Mouse (Mus musculus): ENCODE measurements around the gene Jph2.
"Not testable (repeated sequence)": the region's sequence is repeated elsewhere in the genome, so short reads cannot be mapped to it uniquely, and the experiment has no call there.

Jph2 gene

DNA sequence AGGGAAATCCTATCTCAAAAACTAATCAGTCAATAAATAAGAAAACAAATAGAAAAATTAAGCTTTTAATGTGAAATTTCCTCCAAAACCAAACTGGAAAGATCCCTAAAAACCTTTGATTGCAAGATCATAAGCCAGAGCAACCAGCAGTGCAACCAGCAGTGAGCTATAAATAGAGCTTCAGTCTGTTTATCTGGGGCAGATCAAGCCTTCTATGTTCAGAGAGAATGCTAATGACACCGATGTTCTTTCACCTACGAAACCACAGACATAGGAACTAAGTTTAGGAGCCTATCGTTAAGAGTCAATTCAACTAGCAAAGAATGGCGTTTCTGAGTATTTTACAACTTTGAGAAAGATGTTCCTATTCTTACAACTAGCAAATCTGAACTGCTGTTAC, 14.0 kb upstream of the Jph2 start:
- no peak for DNase-seq (ENCODE audit: extremely low read depth, low read depth, low spot score)

DNA sequence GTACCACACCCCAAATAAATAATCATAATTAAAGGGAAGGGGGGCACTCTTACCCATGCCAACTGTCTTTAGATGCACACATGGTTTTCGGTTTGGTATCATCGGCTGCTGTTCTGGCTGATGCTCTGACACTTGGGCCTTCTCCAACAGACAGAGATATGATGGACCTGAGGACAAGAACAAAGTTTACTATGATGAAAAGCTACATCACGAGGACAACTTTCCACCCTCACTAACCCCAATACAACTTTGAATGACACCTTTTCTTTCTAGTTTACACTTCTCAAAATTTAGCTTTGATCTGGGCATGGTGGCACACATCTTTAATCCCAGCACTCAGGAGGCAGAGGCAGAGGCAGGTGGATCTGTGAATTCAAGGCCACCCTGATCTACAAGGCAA, 13.6 kb upstream of the Jph2 start:
- not testable (repeated sequence) for DNase-seq (ENCODE audit: extremely low read depth, low read depth, low spot score)

DNA sequence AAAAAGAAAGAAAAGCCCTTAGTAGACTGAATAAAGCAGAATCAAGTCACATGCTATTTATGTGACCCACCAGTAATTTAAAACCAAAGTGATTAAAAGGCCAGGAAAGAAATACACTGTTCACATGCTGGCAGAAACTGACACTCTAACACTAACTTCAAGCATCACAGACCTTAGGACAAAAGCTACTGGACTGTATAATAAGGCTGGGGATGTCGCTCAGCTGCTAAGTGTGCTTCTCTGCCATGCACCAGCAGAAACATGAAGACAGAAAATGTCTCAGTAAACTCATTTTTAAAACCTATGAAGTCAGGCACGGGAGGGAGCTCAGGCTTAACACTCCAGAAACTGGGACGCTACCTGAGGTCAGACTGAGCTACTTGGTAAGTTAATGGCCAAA, 12.4 kb upstream of the Jph2 start:
- DNase-seq (ENCODE audit: extremely low read depth, low read depth, low spot score) = no peak

DNA sequence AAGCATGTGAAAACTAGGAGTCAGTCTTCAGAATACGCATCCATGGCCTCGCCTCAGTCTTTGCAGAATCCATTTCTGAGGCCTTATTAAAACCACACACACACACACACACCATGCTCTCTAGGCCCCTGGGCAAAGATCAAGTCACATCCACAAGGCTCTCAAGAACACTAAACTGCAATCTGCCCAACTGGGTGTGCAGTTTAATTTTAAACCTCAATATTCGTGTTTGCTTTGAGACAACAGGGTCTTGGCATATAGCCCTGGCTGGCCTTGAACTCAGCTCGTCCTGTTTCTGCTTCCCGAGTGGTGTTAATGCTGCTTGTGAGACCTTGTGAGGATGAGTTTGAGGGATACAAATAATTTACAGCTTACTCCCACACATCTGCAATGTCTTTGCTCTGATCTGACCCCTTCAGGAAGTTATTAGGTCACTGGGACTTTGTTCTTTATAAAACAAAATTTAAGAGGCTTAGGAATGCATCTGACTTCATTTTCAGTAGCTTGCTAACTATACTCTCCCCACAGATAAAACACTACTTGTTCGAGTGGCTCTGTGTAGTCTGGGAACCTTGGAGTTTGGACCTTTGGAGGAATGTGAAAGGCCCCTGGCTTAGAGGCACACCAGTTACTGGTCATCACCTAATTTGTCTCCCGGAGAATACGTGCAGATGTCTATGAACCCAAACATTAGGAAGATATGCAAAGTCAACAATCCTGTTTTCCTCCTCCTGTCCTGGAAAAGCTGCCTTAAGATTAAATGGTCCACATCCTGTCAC, 6.4 kb upstream of the Jph2 start:
- DNase-seq (ENCODE audit: extremely low read depth, low read depth, low spot score) = no peak

DNA sequence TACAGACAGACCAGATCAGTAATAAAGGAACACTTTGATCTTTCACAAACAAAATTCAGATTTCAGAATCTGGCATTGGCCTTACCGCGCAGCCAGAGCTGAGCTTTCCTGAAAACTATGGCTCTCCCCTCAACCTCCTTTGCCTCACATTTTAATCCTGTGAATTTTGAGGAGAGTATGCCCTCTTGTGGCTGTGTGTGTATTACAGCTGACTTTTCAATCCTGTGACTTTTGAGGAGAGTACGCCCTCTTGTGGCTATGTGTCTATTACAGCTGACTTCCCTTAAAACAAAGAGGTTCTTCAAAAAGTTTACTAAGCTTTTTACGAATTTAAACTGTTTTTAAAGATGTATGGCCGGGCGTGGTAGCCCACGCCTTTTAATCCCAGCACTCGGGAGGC, 3.4 kb upstream of the Jph2 start:
- DNase-seq (ENCODE audit: extremely low read depth, low read depth, low spot score) = no peak

DNA sequence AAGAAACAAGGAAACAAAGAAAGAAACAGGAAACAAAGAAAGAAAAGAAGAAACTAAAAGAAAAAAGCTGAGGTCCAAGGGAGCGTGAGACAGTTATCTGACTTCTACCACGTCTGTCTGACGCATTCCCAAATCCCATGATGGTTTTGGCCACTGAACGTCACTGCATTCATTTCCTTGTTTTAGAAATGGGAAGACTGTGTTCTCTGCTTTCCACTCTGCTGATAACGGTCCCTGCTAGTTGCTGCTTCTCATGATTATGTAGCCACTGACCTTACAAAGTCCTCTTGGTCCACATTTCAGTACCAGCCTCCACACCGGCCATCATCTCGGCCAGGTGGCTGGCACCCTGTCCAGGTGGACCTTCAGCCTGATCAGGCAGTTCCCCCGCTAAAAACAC, 1.4 kb upstream of the Jph2 start:
- DNase-seq (ENCODE audit: extremely low read depth, low read depth, low spot score) = no peak

DNA sequence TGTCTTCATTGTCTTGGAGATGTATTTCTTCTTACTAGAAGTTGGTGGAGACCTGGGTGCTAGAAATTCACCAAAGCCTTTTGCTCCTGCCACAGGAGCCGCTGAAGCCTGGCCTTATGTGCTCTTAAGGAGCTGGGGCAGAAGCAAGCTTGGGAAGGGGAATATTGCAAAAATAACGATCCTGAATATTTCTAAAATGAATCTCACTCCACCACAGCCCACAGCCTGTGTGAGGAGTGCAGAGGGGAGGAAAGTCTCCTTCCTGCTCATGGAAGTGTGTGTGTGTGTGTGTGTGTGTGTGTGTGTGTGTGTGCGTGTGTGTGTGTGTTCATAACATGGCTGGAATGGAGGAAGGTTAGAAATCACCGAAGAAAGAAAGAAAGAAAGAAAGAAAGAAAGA, 977 bp upstream of the Jph2 start:
- no peak for DNase-seq (ENCODE audit: extremely low read depth, low read depth, low spot score)

DNA sequence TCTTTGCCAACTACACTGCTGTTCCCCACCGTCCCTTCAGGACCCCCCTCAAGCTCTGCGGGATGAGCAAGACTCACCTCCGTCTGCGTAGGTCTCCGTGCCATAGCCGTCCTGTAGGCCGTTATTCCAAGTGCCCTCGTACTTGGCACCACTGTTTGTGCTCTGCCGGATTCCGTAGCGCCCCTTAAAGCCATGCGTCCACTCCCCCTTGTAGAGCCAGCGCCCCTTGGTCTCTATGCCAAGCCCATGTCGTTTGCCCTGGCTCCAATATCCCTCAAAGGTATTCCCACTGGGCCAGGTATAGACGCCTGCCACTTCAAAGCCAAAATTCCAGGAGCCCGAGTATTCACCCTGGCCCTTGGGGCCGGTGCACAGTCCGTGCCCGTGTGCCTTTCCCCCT, 722 bp downstream of the Jph2 start:
- no peak for DNase-seq (ENCODE audit: extremely low read depth, low read depth, low spot score)

DNA sequence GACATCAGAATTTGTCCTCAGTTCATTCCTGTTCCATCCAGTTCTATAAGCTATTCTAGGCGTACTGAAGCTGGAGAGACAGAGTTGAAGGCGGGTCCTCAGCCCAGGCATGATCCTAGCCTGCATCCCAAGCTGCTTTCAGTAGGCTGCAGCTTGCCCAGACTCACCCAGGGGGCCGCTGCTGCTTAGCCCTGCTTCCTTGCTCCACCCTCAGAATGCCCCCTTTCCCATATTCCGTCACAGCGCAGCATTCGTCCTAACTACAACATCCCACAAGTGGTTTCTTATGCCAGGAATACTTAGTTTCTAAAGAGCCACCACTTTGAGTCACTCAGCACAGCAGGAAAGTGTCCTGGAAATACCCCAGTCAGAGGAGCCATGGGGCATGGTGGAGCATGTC, 2.8 kb downstream of the Jph2 start:
- no peak for DNase-seq (ENCODE audit: extremely low read depth, low read depth, low spot score)

DNA sequence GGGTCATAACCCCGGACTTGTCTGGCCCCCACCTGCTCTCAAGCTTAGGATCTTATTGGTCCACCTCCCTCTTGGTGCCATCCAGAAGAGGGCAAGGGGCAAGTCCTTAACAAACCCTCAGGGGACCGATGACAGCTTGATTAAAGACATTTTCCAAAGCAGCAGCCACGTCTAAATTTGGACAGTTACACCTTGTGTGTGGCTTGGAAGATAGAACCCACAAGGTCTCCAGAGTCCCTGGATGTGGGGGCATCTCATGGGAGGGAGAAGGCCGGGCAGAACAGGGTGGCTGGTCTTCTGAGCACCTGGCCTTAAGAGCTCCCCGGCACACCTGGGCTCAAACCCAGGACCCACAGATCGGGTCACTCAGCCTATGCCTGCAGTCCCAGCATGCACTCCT, 3.8 kb downstream of the Jph2 start:
- DNase-seq (ENCODE audit: extremely low read depth, low read depth, low spot score) = no peak

DNA sequence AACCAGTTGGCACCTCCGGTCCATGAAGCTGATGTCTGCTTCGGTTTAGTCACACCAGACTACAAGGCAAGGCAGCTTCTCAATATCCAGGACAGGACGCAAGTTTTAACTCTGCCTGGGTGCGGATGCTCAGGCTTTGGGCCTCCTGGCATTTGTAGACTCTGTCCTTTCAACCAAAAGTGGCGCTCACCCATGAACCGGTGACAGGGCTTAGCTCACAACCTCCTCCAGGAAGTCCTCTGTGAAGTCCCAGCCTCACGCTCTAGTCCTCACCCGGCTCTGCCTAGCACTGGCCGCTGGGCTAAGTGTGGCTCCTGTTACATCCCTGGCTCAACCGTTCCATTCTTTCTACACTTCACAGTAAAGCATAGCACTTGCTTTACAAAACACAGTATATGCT, 4.6 kb downstream of the Jph2 start:
- no peak for DNase-seq (ENCODE audit: extremely low read depth, low read depth, low spot score)

DNA sequence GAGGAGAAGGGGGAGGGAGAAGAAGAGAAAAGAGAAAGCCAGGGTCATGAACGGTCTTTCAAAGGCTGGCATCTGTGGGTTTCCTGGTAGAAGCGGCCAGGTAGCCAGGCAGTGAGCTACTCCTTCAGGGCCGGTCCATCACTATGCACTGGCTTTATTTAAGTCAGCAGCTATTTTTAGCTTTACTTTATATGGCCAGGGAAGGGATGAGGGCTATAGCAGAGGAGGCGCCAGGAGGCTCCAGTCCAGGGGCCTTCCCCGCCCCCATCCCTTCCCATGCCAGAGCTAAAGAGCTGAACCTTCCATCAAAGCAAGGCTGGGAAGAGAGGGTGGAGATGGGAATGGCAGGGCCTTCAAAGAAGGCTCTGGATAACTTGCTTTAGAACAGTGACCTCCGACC, 5.4 kb downstream of the Jph2 start:
- DNase-seq (ENCODE audit: extremely low read depth, low read depth, low spot score) = no peak

DNA sequence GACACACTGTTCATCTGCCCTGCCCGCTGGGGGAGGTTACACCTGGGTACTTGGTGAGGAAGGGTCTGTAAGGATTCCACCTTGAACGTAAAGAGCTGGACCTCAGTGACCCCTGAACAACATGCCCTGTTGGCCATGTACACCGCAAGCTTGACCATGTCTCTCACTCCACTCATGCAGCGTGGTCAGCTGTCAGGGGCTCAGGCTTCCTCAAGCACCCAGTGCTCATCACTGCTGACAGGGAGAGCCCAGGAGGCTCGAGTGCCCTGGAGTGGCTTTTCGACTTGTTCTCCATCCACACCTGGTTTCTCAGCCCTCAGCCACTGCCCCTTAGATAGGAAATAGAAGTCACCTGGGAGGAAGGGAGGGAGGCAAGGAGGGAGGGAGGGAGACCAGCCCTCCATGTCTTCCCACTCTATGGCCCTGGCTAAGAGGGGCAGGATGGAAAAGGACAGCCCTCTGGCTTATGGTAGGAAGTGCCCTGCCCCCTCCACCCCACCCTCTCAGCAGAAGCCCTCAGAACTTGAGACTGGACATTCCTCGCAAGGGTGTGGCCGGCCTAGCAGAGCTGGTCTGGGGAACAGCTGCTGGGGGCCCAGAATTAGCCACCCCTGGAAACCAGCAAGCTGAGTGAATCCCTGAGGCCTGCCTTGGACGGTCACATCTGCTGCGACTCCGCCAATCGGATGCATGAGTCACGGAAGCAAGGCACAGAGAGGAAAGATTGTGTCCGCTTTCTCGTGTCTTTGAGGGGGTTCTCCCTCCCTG, 11.2 kb downstream of the Jph2 start:
- no peak for DNase-seq (ENCODE audit: extremely low read depth, low read depth, low spot score)

DNA sequence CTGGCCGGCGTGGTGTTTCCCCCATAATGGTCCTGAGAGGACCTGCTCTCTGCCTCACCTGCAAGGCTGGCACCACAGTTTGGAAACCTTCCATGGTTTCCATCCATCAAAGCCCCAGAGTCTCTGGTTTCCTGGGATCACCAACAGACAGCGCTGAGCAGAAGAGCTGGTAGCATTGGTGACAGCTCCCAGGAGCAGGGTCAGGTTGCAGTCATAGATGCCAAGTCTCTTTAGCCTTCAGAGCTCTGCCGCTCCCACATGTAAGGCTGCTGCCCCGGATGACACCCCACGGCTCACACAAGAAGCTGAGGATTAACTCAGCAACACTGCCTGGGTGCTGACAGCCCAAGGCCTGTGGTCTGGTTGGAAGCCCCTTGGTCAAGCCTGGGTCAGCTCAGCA, 12.7 kb downstream of the Jph2 start:
- DNase-seq (ENCODE audit: extremely low read depth, low read depth, low spot score) = no peak

DNA sequence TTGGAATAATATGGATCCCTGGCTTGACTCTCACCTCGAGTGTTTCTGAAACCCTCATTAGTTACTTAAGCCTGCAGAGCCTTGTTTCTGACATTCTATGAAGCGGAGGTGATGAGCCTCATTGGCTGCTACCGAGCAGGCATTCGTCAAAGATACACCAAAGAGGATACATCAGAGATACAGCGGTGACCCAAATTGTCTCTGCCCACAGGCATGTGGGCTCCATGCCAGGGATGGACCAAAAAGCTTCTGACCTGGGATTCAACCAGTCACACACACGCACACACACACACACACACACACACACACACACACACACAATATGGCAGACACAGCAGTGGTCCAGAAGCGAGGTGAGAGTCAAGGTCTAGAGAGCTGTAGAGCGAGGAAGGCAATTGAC, 16.5 kb downstream of the Jph2 start:
- DNase-seq (ENCODE audit: extremely low read depth, low read depth, low spot score) = no peak

DNA sequence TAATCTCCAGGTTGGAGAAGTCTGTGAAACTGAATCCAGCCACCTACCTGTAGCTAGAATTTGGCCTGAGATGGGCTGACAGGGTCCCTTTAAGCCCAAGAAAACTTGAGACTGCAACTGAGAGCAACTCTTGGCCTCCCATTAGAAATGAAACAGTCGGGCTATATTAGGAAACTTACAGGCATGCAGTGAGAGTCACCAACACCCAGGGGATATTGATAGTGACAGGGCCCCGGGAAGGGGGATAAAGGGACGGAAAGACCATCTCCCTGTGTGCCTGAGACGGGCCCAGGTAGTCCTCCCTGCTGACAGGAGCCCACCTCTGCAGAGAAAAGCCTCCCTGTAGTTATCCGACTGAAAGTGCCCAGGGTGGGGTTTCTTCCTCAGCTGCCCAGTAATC, 18.4 kb downstream of the Jph2 start:
- DNase-seq (ENCODE audit: extremely low read depth, low read depth, low spot score) = no peak

DNA sequence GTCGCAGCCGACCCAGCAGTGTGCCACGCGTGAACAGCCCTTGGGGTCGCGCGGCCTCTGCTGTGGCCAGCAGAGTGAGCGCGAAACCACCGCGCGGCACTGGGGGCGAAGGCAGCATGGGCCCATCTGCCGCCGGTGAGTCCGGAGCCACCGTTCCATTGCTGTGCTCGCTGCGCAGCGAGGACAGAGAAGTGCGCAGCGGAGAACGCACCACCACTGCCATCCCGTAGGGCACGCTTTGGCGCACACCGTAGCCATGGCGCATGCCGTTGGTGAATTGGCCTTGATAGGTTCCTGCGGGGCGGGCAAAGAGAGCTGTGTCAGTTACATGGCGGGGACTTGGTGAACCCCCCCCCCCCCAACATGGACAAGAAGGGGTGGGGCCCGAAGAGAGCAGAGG, 21.7 kb downstream of the Jph2 start:
- no peak for DNase-seq (ENCODE audit: extremely low read depth, low read depth, low spot score)

DNA sequence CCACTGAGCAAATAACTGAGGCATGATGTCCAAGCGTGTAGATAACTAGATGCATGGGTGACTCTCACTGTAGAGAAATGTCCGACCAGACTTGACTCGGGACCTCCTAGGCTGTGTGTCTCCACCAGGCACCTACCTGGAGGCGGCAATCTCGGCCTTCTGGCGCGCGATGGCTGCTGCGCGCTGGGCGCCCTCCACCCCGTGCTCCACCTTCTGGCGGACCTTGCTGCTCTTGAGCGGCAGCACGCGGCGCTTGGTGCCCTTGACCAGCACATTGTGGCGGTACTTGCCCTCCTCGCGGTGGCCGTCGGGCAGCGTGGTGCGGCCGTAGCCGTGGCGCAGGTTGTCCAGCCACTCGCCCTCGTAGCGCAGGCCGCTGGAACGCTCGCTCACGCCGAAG, 22.3 kb downstream of the Jph2 start:
- DNase-seq (ENCODE audit: extremely low read depth, low read depth, low spot score) = no peak

DNA sequence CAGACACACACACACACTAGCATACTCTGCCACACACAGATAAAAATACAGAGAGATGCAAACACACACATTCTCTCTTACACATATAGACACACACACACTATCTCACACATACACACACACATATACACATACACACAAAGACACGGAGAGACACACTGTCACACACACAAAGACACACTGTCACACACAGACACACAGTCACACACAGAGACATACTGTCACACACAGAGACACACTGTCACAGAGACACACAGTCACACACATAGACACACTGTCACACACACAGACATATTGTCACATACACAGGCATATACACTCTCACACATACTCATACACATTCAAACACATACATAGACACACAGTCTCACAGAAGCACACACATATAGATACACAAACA, 25.2 kb downstream of the Jph2 start:
- no peak for DNase-seq (ENCODE audit: extremely low read depth, low read depth, low spot score)

DNA sequence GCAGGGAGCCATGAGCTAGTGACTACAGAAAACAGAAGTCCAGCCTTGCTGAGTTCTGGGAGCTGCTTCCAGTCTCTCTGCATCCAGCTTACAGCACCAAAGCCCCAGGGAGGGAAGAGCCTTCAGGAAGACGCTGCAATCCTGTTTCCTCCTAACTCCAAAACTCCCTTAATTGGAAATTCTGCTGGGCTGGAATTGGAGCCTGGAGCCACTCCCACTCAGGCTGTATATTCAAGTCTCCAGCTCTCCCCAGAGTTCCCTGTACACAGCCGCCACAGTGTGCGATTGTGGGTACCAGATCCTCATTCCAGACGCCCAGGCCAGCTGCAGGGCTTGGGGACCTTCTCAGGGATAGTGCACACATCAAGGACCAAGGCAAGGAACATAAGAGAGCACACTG, 27.6 kb downstream of the Jph2 start:
- DNase-seq (ENCODE audit: extremely low read depth, low read depth, low spot score) = no peak

DNA sequence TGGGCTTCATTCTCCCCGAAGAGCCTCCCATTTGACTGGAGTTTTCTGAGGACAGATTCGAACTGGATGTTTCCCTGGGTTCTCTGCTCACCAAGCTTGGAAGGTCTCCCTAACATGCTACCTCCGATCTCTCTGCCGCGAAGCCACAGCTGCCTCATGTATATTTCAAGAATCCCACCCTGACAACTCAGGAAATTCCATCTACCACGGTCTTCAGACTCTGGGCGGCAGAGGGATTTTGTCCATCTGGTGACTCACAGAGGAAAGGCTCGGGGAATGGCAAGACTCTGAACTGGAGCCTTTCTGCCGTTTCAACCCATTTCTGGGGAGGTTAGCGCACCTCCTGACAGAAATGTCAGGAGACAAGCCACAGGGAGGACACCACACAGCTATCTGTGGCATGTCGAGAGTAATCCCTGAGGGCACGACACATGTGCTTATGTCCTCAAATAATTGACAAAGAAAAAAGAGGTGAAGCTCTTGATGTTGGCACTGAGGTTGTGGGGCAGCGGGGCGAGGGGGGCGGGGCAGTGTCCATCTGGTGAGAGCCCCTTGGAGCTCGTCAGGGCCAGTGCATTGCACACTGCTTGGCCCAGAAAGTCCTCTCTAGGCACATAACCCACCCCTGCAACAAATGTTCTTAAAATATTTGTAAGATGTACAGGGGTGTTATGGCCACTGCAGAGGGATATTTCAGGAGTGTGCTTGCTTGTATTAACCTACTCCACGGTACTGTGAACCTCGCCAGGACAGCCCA, 32.8 kb downstream of the Jph2 start:
- DNase-seq (ENCODE audit: extremely low read depth, low read depth, low spot score) = no peak

Measured in fat pad, adult 2 months (tissue).